Mouse (Mus musculus) adrenal gland, adult 8-10 months (tissue): Measurements from ENCODE around the gene Arpp21. TPM values are rescaled to one million over a fixed set of nuclear protein-coding genes. Genes with fewer than 3 reads are reported as not detected.
A peak's percentile ranks its signal among the peaks of the same experiment; 100 is the strongest.

Source experiments
- DNase-seq: peaks from one replicate; pipeline ENCODE4 v3.0.0; 2022
- total RNA-seq, 4 experiments: library from RNA; stranded (reverse); gene quantifications; 2 replicates each; pipeline ENCODE4 v1.2.4; 2022

The Arpp21 gene
- total RNA-seq, 4 experiments from 2014 or later: 0.20 to 1.0 (median 0.58) TPM

DNA sequence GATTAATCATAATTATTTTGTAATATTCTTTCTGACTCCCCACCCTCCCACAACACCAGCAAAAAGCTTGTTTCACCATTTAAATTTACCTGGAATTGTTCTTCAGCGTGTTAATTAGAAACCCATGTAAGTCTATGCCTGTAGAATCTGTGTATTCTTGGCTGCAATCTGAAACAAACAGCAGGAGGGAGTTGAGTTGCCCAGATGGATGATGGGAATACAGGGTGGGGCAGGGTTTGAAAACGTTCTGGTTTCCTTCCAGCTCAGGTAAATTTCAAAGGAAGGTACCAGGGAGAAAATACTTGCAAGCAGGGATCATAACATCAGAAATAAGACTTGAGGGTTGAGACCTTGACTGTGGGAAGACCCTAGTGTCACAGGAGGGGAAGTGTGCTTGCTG, 58.2 kb downstream of the Arpp21 start:
- DNase-seq: no peak

DNA sequence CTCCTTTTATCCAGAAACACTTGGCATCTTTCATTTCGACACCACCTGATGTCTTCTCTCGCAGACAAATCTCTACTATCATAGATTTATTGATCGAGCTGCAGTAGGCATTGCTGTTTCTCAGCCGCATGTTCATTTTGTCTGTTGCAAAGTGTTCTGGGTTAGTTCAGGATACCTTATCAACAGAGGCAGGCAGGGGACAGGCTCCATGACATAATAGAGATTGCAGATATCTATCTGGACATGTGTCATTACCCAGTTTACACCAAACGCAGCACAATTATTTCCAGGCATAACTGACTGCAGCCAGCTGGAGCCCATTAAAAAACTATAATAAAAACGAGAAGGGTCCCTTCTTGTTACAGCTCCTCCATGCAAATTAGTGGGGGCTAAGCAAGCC, 59.4 kb downstream of the Arpp21 start:
- no peak for DNase-seq

DNA sequence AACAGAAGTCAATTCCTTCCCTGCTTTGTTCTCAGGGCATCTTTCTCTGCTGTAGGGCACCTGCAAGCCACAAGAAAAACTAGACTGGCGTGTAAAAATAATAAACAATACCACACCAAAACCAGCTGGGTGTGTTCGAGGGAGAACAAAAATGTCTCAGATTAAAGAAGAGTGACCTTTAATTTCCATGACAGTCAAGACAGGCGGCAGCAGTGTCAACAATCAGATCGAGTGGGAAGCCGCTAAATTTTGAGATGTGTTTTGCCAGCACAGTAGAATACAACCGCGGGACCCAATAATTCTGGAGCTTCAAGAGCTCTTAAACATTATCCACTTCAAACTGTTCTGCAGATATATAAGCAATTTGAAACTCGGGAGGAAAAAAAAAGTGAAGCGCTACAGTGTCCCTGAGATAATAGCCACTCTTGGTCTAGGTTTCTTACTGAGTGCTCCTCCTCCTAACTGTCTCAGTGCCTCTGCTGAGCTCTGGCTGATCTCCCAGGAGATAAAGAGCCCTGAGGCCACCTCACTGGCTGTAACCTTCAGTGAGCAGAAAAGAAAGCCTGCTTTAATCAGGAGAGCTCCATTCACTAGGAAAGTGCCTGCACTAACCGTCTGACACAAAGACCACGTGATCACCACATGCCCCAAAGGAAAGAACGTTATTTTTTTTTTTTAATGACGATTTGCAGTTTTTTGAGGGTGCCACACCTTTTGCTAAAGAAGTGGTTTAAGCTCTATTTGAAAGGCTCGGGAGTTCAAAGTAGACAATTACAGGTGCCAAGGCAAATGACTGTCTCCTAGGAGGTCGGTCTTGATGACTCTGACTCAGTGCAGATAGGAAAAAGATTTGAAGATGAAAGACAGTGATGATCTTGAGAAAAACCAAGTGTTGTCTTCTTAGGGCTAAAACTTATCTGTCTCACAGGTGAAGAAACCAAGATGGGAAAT, 61.1 kb downstream of the Arpp21 start:
- peak; percentile 53 for DNase-seq

DNA sequence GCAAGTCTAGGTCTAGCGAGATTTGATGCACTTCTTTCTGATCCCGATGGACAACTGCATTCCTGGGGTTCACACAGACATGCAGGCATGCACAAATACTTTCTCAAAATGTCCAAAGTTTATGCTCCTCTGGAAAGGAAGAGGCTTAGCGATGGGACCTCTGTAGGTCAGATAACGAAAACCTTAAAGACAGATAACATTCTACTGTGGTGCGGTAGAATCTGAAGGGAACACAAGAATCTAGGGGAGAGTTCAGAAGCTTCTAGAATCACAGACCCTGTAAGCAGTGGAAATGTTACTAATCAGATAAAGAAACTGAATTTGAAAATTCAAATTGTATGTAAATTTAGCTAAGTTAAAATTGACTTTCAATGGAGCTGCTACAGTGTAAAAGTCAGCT, 62.0 kb downstream of the Arpp21 start:
- DNase-seq: no peak

DNA sequence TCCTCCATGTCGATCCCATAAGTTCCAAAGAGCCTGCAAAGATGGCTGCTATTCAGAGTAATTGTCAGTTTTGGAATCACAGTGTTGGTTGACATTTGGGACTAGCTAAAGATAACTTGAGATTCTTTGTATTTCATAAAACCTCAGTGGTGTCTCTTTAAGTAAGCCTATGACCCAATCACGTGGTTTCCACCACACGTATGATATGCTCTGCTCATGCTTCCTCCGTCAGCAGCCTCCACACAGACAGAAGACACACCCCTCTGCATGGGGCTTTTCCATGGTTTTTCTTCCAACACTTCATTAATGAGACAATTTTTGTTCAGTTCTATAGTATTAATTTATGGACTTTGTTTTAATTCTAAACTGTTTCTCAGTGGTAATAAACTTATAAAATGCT, 71.1 kb downstream of the Arpp21 start:
- no peak for DNase-seq

DNA sequence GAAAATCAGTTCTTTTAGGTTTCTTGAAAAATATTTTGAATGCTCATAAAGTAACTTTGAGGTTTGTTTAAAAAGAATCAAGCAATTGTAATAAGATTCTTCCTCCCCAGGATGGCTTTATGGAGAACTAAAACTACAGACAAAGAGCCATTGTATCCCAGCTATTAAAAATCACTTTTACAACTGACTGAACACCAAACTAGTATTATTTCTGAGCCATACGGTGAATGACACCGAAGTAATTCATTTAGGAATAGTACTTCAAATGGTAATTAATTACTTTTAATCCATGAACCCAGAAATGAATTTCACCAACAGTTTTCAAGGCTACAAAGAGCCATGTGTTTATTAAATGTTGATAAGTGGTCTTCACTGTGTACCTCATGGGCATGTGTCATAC, 74.8 kb downstream of the Arpp21 start:
- DNase-seq: no peak

DNA sequence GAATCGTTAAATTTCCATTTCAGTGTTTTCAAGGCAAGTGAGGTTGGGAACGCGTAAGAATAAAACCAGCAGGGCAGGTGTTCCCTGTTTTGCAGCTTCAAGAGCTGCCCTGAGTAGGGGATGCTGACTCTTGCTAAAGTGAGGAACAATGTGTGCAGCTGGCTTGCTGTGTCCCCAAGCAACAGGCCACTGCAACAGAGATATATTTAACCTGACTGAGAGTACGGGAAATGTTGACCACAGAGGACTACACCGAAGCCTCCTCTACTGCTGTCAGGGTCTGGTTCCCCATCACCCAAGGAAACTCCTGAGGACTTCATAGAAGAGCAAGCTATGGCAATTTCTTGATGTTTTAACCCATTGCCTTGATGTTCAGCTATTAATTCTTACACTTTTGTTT, 81.8 kb downstream of the Arpp21 start:
- DNase-seq: no peak

DNA sequence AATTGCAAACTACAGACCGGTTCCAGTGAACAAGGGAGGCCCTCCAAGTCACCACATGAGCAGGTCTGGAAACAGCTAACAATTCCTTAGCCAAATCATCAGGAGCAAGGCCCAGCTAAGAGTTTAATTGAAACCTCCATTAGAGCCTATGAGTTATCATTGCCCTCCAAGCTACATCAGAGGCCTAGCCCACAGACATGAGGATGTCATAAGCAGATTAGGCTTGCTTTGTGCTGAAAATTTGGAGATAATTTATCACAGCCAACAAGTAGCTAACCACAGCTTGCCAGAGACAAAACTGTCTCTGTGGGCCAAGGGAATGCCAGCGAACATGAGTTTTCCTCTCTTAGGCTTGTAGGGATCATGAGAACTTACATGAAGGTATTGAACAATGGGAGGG, 83.0 kb downstream of the Arpp21 start:
- no peak for DNase-seq

DNA sequence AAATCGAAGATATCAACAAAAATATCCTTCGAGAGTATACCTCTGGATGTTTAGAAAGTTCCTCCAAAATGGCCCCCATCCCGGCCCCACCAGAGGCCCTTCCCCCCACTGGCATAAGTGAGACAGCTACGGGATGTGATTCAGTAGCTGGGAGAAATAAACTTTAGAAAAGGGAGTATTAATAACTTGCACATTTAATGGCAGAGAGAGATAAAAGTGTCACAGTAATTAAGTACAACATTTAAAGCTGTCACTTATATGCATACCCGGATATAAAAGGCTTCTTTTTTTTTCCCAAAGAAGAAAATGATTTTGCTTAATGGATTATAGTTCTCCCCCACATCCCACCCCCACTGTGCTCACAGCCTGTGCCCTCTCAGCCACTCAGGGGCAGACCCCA, 84.6 kb downstream of the Arpp21 start:
- no peak for DNase-seq

DNA sequence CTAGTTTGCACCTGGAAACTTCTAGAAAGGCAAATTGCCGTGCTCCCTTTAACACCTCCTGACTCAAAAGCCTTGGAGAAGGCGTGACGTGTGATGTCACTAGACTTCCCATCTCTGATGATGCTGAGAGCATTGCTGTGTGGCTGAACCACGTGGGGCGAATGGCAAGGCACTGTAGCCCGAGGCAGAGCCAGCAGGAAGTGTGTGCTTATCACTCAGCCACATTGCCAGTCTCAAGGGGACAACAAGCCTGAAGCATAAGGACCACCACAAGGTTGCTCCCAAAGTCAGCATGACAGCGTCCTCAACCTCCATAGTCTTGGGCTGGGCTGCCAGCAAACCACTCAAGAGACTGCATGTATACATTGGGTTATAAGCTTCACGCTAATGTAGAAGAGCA, 95.1 kb downstream of the Arpp21 start:
- DNase-seq: no peak

DNA sequence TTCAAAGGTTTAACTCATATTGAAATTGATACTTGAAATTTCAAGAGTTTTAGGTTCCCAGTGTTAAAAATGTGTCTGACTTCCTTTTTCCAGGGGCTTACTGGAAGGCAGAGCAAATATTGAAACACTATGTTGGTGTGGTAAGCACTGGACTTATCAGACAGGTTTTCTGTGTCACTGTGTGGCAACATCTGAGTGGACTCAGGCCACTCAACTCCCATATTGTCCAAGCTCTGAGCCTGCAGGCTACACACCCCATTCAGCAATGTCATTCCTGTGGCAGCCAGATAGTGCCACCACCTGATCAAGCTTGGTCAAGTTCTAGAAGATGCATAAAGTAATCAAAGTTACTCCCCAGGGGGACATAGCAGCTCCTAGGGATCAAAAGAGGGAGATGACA, 97.9 kb downstream of the Arpp21 start:
- no peak for DNase-seq

DNA sequence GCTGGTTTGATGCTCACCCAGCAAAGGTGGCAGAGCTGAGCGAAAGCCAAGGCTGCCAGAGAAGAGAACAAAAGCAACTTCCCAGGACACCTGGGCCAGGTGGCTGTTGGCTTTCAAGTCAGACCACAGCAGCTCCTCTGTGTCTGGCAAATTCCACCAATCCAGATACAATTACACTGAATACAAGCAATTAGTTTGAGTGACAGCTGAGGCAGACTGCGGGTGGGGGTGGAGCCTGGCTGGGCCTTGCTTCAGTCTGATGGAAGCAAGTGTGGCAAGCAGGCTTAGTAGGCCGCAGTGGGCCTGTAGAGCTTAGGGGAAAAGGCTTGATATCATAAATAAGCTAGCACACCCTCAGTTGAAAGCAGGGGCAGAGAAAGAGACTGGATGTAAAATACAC, 104.9 kb downstream of the Arpp21 start:
- DNase-seq: no peak

DNA sequence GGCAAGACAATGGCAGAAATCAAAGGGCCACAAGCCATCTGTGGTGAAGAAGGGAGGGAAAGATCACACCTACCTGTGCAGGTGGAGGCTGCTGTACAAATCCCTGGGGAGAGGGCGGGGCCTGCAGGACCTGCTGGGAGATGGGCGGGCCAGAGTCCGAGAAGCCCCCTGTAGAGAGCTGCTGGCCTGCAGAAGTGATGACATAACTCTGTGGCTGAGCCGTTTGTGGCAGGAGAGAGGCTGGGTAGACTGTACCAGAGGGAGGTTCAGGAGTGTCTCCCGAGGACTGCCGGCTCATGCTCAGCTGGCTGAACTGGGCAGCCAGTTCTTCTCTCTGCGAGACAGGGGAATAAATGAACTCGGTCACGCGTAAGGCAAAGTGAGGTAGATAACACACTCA, 111.1 kb downstream of the Arpp21 start:
- no peak for DNase-seq

DNA sequence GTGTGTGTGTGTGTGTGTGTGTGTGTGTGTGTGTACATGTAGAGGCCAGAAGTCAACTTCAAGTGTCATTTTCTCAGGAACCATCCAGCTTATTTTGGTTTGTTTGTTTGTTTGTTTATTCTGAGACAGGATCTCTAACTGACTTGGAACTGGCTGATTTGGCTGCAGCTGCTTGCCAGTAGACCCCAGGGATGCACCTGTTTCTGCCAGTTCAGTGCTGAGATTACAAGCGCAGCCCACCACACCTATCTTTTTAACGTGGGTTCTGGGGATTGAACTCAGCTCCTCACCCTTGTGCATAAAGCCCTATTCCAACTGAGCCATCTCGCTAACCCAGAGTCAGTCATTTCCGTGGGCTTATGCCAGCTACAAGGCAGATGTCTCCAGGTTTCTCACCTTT, 111.6 kb downstream of the Arpp21 start:
- DNase-seq: no peak

DNA sequence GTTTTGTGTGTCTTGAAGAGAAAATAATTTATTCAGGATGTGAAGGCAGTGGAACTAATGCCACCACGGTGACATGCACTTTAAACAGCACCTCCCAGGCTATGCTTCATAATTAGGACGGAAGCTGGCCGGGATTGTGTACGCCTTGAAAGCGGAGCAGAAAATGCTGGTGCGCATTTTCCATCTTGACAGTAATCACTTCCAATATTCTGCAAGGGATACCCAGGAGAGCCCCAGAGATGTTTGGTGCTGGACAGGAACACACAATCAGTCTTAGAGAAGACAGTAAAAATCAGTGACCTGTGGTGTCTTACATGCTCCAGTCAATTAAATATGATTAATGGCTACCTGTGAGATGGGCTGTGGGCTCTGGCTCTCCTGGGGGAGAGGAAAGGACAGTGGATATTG, 112.3 kb downstream of the Arpp21 start:
- DNase-seq: no peak

DNA sequence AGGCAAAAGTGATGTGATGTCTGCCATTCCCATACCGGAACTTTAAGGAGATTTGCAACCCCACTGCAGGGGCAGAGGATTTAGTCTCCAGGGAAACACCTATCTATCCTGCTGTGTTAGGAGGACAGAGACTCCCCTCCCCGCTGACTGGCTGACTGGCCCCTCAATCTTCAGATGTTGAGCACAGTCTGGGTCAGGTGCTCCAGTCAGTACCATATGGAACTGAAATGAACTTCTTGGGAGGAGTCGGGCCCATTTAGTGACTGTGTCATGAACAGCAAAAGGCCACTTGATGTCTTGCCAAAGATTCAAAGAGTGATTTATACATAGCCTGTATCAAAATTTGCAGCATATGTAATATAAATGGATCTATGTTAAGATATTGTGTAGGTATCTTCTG, 116.2 kb downstream of the Arpp21 start:
- no peak for DNase-seq

DNA sequence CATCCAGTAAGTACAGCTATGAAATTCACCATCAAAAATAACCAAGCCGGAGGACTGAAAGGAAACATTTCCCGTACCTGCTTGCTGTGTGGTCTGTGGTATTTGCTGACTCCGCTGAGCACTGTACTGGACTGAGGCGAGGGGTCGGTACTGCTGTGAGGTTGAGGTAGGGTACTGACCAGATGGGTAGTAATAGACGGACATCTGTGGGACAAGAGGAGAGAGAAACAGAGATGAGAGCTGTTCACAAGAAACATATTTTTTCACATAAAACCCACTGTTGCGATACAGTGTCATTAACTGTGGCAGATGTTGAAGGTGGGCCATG, 116.7 kb downstream of the Arpp21 start:
- DNase-seq: no peak

DNA sequence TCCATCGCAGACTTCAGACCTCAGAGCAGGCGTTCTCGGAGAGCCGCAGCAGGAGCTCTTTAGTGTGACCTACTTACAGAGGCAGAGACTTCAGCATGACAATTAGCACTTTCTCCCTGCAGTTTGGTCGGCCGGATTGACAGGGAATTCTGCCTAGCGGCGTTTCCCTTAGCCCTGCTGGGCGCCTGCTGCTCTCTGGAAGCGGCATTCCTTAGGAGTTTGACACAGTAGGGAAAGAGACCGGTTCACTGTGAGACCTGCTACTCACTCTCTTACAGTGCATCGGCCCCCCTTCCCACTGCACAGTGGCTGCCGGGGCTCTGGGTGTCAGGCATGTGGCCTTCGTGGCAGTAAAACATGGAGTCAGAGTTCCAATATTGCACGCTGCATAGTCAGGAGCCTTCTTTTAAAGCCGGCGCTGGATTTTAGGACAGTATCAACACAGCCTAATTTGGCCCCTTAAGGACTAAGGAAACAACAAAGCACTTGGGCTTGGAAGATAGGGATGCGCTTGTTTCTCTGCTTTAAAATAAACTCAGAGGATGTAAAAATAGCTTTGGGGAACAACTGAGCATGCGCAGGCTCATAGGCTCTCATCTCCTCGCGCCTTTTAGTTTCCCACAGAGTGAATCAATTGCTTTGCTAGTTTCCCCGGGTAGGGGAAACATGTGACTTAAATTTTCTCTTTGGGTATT, 117.2 kb downstream of the Arpp21 start:
- DNase-seq: no peak

DNA sequence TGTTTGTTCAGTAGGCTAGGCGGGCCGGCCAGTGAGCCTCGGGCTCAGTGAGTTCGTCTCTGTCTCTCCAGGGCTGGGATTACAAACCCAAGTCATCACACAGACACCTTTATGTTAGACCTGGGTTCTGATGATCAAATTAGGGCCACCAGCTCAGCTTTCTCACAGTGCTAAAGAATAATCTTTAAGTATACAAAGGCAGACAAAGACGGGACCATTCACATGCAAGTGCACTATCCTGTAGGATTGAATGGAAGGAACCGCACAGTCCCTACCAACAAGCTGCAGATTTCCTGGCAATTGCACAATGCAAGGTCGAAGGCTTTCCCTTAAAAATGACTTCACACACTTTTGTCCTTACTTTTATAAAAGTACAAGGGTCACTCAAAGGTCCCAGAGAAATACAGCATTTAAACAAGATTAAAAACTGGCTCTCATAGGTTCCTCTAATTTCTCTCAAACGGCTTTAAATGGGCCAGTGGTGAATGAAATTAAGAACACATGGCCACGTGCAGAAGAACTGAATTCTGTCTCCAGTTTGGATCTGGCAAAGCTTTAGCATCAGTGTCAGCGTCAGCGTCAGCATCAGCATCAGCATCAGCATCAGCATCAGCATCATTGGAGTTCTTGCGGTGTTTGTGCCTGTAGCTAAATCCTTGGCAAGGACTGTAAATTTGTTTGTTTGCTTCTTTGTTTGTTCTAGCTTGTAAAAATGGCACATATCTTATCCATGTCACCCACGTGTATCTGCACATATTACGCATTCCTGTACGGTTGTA, 117.9 kb downstream of the Arpp21 start:
- no peak for DNase-seq

DNA sequence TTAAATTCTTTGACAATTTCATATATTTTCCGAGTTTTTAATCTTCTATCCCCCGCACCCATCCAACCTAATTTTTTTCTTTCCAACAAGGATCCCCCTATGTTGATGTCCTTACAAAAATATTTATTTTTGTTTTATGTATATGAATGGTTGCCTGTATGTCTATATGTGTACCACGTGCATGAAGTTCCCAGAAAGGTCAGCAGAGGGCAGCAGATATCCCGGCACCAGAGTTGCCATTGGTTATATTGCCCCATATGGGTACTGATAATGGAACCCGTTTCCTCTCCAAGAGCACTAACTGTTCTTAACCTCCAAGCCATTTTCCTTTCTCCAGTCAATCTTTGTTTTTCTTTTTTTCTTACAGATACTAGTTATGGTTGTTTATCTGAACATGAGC, 124.1 kb downstream of the Arpp21 start:
- DNase-seq: no peak

DNA sequence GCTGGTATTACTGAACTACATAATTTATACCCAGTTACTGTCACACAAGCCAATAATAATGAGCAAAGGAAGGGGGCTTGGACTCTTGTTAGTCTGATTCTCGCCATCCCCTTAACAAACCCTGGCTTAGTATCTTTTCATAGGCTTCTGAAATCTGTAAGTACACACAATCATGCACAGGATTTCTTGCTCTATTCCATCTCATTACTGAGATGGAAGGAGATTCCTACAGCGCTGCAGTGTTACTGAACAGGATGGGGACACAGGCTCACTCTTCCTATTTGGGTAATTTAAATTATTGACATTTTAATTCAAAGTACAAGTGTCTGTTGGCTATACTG, 132.9 kb downstream of the Arpp21 start:
- no peak for DNase-seq

DNA sequence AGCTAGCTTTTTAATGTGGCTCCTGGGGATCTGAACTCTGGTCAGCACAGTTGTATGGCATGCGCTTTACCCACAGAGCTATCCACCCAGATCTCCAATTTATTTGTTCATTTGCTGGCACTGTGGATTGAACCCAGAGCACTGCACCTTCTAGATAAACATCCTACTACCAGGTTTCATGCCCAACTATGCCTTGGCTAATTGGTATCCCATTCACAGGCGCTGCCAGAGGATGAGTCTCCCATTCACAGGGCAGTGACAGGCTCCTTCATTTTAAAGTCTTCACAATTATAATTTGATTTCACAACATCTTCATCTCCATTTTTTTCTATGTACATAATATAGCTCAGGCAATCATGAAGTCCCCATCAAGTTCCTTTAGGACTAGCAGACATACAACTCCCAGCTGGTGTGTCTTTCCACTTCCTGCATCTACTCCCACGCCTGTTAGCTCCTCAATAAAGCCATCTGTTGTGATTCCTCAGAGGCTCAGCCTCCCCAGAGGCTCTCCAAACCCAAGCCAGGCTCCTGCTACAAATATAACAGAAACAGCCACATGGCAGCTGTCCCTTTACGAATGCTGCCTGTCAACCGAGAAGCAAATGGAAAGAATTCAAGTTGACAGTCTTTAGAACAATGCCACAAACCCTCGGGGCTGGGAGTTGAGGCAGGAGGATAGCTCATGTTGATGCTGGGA, 133.4 kb downstream of the Arpp21 start:
- DNase-seq: no peak
